Mouse (Mus musculus) cortical plate, adult 2 months (tissue): Measurements from ENCODE around the gene Vsig2. TPM values are rescaled to one million over a fixed set of nuclear protein-coding genes. Genes with fewer than 3 reads are reported as not detected.

ENCODE experiments used
- H3K27ac ChIP-seq: fragments of 200-500 bp; 2 replicates; pipeline ENCODE4 v1.5.1; 2012; ENCODE audit warnings: low read length, control low read depth, inconsistent platforms; ENCODE audit not compliant: insufficient read depth
- H3K4me1 ChIP-seq: fragments of 200-500 bp; 2 replicates; pipeline ENCODE4 v1.6.1; 2011; ENCODE audit warnings: low read length; ENCODE audit not compliant: control insufficient read depth, insufficient read depth
- H3K4me3 ChIP-seq: fragments of 200-500 bp; 2 replicates; pipeline ENCODE4 v1.5.1; 2011; ENCODE audit warnings: mild to moderate bottlenecking, low read length, control low read depth; ENCODE audit not compliant: insufficient read depth
- CTCF ChIP-seq: fragments of 200-500 bp; IDR thresholded peaks from 2 replicates; pipeline ENCODE4 v1.5.1; 2011; ENCODE audit warnings: mild to moderate bottlenecking, control low read depth, low read length; ENCODE audit not compliant: insufficient read depth; ENCODE audit errors: extremely low read depth
- POLR2A ChIP-seq: fragments of 200-500 bp; IDR thresholded peaks from 2 replicates; pipeline ENCODE4 v1.6.1; 2011; ENCODE audit warnings: mild to moderate bottlenecking, low read length, control low read depth; ENCODE audit not compliant: insufficient read depth; ENCODE audit errors: extremely low read depth
- polyA plus RNA-seq: library from polyadenylated mRNA; depleted of rRNA; stranded (reverse); fragments of >200 nt; gene quantifications from 2 replicates; pipeline ENCODE4 v1.2.3, GENCODE M21; 2012

The Vsig2 gene
- polyA plus RNA-seq, 1 experiment, result 6.6 TPM

DNA sequence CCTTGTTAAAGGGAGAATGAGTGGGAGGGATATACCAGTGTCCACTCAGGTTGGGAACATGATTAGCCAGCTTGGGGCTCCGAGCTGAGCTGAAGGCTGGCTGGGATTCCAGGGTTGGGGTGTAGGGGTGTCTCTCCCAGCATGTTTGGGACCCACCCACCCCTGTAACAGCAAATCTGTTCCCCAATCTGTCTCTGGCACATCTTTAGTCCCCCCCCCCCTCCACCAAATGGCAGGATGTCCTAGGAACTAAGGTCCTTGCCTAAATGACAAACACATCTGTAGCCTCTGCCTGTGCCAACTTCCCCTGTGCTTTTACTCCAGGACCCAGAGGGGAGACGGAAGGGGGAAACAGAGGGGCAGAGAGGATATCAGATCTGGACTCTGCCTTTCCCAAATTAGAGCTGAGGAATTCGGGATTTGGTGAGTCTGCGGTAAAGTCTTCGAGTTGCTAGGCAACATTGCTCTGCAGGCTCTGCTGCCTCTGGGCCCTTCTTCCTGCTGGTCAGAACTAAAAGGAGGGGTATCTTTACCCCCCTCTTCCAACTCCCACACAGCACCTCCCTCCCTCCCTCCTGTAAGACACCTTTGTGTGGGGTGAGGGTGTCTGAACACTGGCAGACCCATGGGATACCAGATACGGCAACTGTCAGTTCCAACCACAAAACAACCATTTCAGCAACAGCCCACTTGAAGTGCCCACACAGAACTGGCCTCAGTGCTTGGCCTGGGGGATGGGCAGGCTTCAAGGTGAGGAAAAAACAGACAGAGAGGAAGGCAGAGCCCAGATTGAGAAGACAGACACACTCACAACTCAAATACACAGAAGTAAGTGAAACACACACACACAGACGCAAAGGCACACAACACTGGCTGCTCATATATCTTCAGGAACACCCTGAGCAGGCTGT, 16.0 kb downstream of the Vsig2 start, which contains the start of gene Siae:
Siae (plus strand) TSS at position 861 of the 911 bp plus-strand sequence.
- Histone ChIP-seq H3K4me1 (peaks cover 10% of the 10 kb centered on the region), H3K27ac (peak within 1 kb of the TSS; percentile 20), H3K4me3 (no peak within 1 kb of the TSS)
- TF ChIP-seq POLR2A (no peak), CTCF (no peak)

DNA sequence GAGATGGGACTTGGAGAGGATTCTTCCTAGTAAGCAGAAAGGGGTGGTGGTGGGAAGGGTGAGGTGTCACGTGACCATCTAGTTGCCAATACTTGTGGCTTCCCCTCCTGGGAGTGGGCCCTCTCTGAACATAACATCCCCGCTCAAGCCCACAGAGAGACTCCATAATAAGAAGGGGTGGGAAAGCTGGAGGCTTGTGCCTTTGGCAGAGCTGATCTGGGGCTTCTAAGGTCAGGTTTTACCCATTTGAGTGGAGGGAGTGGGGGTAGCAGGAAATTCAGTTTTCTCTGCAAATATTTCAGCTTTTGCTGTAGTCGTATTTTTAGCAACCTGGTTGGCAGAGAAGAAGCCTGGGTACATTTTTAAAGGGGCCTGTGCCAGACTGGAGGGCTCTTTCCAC, 17.3 kb downstream of the Vsig2 start:
- TF ChIP-seq CTCF (no peak), POLR2A (no peak)
- H3K4me3 ChIP-seq, result no peak overlapping the region

DNA sequence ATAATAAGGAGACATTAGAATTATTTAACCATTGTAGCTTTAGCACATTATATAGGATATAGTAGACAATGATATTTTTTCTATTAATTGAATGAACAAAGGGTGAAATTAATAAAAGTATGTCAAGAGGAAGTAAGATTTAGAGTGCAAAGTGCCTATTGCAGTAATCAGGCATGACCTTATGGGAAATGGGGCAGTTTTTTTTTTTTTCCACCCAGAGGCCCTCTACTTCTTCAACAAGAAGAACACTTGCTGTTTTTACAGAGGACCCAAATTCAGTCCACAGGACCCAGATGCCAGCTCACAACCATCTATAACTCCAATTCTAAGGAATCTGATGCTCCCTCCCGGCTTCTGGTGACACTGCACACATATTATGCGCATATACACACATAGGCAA, 21.6 kb downstream of the Vsig2 start:
- Histone ChIP-seq H3K27ac (no peak overlapping the region), H3K4me3 (no peak overlapping the region), H3K4me1 (peaks cover 4% of the 10 kb centered on the region; the same call in 1 of the 2 replicates)
- TF ChIP-seq POLR2A (no peak), CTCF (no peak)

More for the DNA sequence above, 17.3 kb downstream of the Vsig2 start:
- Histone ChIP-seq H3K27ac (no peak overlapping the region), H3K4me1 (peaks cover 10% of the 10 kb centered on the region)

DNA sequence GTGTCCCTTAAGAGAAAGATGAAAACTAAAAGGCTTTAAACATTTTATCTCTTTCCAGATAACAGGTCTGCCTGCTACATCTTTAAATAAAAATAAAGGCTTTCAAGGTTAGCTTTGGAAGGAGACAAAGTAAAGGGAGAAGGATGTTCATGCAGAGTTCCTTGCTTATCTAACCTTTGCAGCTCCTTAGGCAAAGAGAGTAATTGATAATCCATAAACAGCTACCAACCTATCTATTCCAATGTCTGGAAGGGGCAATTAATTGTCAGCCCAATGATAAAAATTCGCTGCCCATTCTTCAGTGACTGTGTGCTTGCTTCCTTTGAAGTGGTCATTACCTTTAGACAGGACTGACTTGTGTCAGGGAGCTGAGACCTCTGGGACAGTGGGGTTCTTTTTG, 24.8 kb downstream of the Vsig2 start:
- Histone ChIP-seq H3K4me1 (peaks cover 7% of the 10 kb centered on the region), H3K27ac (no peak overlapping the region), H3K4me3 (no peak overlapping the region)
- no peak for TF ChIP-seq CTCF
- TF ChIP-seq POLR2A, result no peak

DNA sequence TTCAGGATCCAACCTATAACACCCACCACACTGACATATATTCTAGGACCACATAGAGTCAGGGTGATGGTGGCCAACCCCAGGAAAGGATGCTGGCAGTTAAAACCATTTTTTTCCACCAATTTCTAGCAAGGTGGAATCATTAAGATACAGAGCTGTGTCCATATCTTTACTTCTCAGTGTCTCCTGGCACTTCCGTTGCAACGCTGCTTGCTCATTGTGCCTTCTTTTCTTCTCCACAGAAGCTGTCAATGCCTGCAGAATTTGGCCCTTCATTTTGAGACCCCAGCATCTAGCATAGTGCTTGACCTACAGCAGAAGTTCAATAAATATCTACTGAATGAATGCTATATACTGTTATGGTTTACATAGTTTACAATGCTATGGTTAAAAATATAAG, 28.0 kb downstream of the Vsig2 start:
- peaks cover 8% of the 10 kb centered on the region for H3K4me1 ChIP-seq
- H3K27ac ChIP-seq, result 0 out of 2 replicates have a peak overlapping the region, but pooled peaks have one; percentile 64
- TF ChIP-seq POLR2A, result no peak
- no peak for TF ChIP-seq CTCF
- H3K4me3 ChIP-seq, result no peak overlapping the region

DNA sequence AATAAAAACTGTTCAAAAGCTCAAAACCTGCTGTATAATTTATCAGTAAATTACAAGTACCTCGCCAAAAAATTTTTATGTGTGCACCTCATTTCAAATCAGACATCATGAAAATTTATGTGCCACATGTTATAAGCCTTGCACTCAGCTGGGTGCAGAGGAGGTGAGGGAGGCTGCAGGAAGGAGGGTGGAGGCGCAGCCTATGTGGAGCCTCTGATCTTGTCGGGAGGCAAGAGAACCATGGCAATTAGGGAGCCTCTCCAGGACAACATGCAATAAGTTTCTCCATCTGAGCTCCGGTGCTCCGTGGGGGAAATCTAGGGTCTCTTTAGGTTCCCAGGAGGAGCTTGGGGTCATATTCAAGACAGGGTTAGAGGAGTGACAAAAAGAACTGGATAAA, 28.4 kb downstream of the Vsig2 start:
- Histone ChIP-seq H3K4me1 (peaks cover 8% of the 10 kb centered on the region), H3K4me3 (no peak overlapping the region), H3K27ac (peak overlapping the region; percentile 92)
- TF ChIP-seq CTCF (no peak), POLR2A (no peak)

DNA sequence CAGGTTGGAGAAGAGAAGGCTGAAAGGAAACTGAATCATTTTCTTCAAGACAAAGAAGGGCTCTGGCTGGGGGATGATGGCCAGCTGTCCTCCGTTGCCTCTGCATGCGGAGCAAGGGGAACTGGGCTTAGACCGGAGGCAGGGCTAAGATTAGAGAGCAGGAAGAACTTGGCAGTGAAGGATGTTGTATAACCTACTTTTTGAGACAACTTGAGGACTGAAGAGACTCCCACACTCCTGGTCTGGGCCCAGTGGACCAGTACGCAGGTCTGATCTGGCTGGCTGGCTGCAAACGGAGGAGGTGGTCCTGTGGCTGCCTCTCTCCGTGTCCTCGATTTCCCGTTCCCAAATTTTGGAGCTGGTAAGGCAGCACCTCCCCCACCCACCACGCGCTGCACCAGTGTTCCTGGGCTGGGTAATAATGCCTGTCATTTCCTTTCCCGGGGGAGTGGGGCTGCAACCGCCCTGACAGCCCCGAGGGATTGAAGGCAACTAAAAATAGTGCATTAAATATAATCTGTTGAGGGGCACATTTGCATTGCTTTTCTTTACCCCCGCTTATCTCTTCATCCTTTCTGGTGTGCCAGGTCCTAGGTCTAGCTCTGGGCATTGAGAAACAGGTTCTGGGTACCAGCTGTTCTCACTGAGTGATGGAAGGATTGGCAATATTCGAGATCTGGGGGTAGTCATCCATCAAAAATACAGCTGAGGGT, 29.0 kb downstream of the Vsig2 start:
- Histone ChIP-seq H3K4me1 (peaks cover 10% of the 10 kb centered on the region), H3K27ac (peak overlapping the region; percentile 92), H3K4me3 (no peak overlapping the region)
- TF ChIP-seq POLR2A, result no peak

DNA sequence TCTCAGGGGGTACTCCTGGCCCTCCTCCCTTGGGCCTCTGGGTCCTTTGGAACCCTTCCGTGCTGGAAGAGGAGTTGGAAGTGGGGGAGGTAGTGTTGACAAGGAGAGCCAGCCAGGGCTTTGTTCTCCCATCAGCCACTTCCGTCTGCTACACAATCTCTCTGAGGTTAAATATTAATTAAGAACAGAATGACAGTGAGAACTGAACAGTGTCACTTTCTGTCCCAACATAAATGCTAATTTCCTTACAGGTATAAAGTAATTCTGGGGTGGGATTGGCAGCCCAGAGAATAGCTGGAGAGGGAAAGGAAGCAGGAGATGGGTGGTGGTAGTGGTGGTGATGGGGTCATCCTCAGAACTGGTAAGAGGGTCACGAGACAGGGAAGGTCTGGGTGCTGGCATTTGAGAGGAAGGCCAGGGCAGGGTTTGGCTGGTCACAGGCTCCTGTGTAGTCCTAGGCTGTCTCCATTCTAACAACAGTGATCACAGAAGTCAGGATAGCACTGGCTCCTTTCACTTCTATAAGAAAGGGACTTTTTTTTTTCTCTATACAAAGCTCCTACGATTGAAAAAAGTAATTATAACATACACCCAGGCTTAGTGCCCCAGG, 29.7 kb downstream of the Vsig2 start:
- no peak overlapping the region for H3K4me3 ChIP-seq
- H3K27ac ChIP-seq, result peak overlapping the region; percentile 92
- TF ChIP-seq CTCF (no peak), POLR2A (no peak)
- peaks cover 10% of the 10 kb centered on the region for H3K4me1 ChIP-seq

DNA sequence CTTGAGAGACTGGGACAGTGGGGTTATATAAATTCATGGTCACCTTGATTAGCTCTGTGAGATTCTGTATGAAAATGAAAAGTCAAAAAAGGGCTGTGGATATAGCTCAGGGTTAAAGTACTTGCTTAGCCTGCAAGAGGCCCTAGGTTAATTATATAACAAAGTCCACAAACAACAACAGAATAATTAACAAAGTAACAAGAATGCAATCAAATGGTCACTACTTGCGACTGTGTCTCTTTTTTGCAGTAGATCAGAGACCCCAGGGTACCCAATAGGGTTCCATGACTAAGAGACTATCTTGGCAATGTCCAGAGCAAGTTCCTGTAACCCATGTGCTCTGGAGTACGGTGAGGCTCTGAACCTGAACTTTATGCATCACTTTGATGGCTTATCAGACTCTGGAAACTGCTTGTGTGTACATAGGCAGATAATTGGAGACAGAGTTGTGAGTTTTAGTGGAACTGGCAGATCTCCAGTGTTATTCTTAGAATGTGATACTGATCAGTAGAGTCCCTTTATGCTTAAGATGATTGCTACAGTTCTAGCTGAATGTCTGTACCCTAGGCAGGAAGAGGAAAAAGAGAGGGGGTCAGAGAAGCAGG, 30.3 kb downstream of the Vsig2 start:
- Histone ChIP-seq H3K4me1 (peaks cover 10% of the 10 kb centered on the region), H3K27ac (no peak overlapping the region), H3K4me3 (no peak overlapping the region)
- TF ChIP-seq POLR2A, result no peak
- TF ChIP-seq CTCF, result no peak
